Mouse (Mus musculus): ENCODE measurements around the gene Lrrc47. TPM values are rescaled to one million over a fixed set of nuclear protein-coding genes. Genes with fewer than 3 reads are reported as not detected.

Lrrc47 gene
- polyA plus RNA-seq, 1 experiment from 2014 or later = 9.2 TPM

- 69% methylated on average over 7 of the region's 7 CpGs for WGBS
- no peak overlapping the region for H3K4me2 ChIP-seq (ENCODE audit: low read length)
- no peaks in the 10 kb centered on the region for H3K9me3 ChIP-seq (replicated peaks; ENCODE audit: control insufficient read depth, low read length)
- no peak for ATAC-seq
- peaks cover 77% of the 10 kb centered on the region for H3K36me3 ChIP-seq (ENCODE audit: control insufficient read depth, insufficient read depth, low read length)
- H3K4me3 ChIP-seq (ENCODE audit: low read depth, low read length) = no peak overlapping the region
- no peaks in the 10 kb centered on the region for H3K27me3 ChIP-seq (replicated peaks; ENCODE audit: control insufficient read depth, insufficient read depth, low read length)
- H3K27ac ChIP-seq (ENCODE audit: low read depth, low read length) = no peak overlapping the region
- DNase-seq (ENCODE audit: low spot score) = no peak
- H3K4me1 ChIP-seq (ENCODE audit: control insufficient read depth, insufficient read depth, low read length) = no peaks in the 10 kb centered on the region
- no peak overlapping the region for H3K9ac ChIP-seq (ENCODE audit: low read length)
Measured at GRCm38 (mm10) chr4:154019571-154019970, 8.0 kb downstream of the Lrrc47 start.

GRCm38 (mm10) chr4:154021432-154021831 is 9.9 kb downstream of the Lrrc47 start:
- H3K27ac ChIP-seq (ENCODE audit: low read depth, low read length) = no peak overlapping the region
- no peak overlapping the region for H3K4me3 ChIP-seq (ENCODE audit: low read depth, low read length)
- no peak overlapping the region for H3K9ac ChIP-seq (ENCODE audit: low read length)
- H3K4me2 ChIP-seq (ENCODE audit: low read length) = no peak overlapping the region
- no peaks in the 10 kb centered on the region for H3K9me3 ChIP-seq (replicated peaks; ENCODE audit: control insufficient read depth, low read length)
- no peak for DNase-seq (ENCODE audit: low spot score)
- WGBS = 92% methylated on average over 9 of the region's 9 CpGs
- no peak for ATAC-seq
- H3K4me1 ChIP-seq (ENCODE audit: control insufficient read depth, insufficient read depth, low read length) = no peaks in the 10 kb centered on the region
- peaks cover 7% of the 10 kb centered on the region; the same call in 1 of the 2 replicates for H3K27me3 ChIP-seq (replicated peaks; ENCODE audit: control insufficient read depth, insufficient read depth, low read length)
- peaks cover 59% of the 10 kb centered on the region for H3K36me3 ChIP-seq (ENCODE audit: control insufficient read depth, insufficient read depth, low read length)

GRCm38 (mm10) chr4:154022407-154022806 is 10.9 kb downstream of the Lrrc47 start:
- Histone ChIP-seq H3K27ac (ENCODE audit: low read depth, low read length) (no peak overlapping the region), H3K4me3 (ENCODE audit: low read depth, low read length) (no peak overlapping the region), H3K4me2 (ENCODE audit: low read length) (no peak overlapping the region), H3K4me1 (ENCODE audit: control insufficient read depth, insufficient read depth, low read length) (no peaks in the 10 kb centered on the region), H3K9me3 (replicated peaks; ENCODE audit: control insufficient read depth, low read length) (no peaks in the 10 kb centered on the region), H3K36me3 (ENCODE audit: control insufficient read depth, insufficient read depth, low read length) (peaks cover 49% of the 10 kb centered on the region), H3K9ac (ENCODE audit: low read length) (no peak overlapping the region), H3K27me3 (replicated peaks; ENCODE audit: control insufficient read depth, insufficient read depth, low read length) (peaks cover 7% of the 10 kb centered on the region; the same call in 1 of the 2 replicates)
- ATAC-seq = no peak
- WGBS = 76% methylated on average over 4 of the region's 4 CpGs
- DNase-seq (ENCODE audit: low spot score) = no peak

GRCm38 (mm10) chr4:154022844-154023243 is 11.3 kb downstream of the Lrrc47 start:
- peaks cover 7% of the 10 kb centered on the region; the same call in 1 of the 2 replicates for H3K27me3 ChIP-seq (replicated peaks; ENCODE audit: control insufficient read depth, insufficient read depth, low read length)
- no peak for ATAC-seq
- no peak overlapping the region for H3K27ac ChIP-seq (ENCODE audit: low read depth, low read length)
- H3K4me1 ChIP-seq (ENCODE audit: control insufficient read depth, insufficient read depth, low read length) = no peaks in the 10 kb centered on the region
- H3K36me3 ChIP-seq (ENCODE audit: control insufficient read depth, insufficient read depth, low read length) = peaks cover 47% of the 10 kb centered on the region
- 28% methylated on average over 4 of the region's 4 CpGs for WGBS
- H3K9me3 ChIP-seq (replicated peaks; ENCODE audit: control insufficient read depth, low read length) = no peaks in the 10 kb centered on the region
- no peak overlapping the region for H3K4me3 ChIP-seq (ENCODE audit: low read depth, low read length)
- no peak overlapping the region for H3K4me2 ChIP-seq (ENCODE audit: low read length)
- no peak for DNase-seq (ENCODE audit: low spot score)
- H3K9ac ChIP-seq (ENCODE audit: low read length) = no peak overlapping the region

GRCm38 (mm10) chr4:154023754-154024601 is 12.4 kb downstream of the Lrrc47 start:
- no peak overlapping the region for H3K9ac ChIP-seq (ENCODE audit: low read length)

DNA sequence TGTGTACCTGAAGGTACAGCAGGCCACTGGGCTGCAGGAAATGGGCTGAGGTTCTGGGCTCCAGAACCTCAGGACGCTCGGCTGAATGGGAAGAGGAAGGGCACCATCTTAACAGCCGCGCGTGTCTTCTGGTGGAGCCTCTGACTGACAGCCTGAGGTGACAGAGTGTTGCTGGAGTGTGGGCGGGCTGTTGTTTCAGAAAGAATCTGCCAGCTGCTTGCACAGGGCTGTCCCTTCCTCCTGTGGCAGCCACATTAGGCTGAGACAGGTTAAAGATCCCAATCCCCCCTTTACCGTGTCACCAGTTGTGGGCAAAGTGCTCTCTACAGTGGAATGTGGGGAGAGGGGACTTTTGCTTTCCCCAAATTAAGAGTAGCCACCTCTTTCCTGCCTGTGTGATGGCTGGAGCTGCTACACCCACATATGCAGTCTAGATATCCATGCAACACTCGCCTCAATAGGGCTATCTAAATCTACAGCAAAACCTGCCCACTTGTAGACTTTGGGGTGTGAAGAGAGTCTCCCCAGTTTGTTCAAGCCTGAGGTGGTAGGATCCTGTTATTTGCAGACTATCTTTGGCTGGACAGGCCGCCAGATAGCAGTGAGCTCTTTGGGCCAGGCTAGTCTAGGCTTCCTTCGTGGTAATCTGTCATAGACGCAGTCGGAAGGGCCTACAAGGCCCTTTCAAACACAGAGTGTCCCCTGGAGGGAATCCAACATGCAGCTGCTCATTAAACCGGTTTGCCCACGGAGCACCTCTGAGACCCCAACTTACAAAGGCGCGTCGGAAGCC is 13.4 kb downstream of the Lrrc47 start:
- H3K27me3 ChIP-seq (replicated peaks; ENCODE audit: control insufficient read depth, insufficient read depth, low read length) = peaks cover 7% of the 10 kb centered on the region; the same call in 1 of the 2 replicates
- H3K9ac ChIP-seq (ENCODE audit: low read length) = no peak overlapping the region
- no peak overlapping the region for H3K27ac ChIP-seq (ENCODE audit: low read depth, low read length)
- no peaks in the 10 kb centered on the region for H3K9me3 ChIP-seq (replicated peaks; ENCODE audit: control insufficient read depth, low read length)
- no peak overlapping the region; the same call in 1 of the 2 replicates for H3K4me2 ChIP-seq (ENCODE audit: low read length)
- peak; percentile 16 for DNase-seq (ENCODE audit: low spot score)
- no peak for ATAC-seq
- no peak overlapping the region for H3K4me3 ChIP-seq (ENCODE audit: low read depth, low read length)
- no peaks in the 10 kb centered on the region for H3K4me1 ChIP-seq (ENCODE audit: control insufficient read depth, insufficient read depth, low read length)
- 39% methylated on average over 17 of the region's 17 CpGs for WGBS
- peaks cover 26% of the 10 kb centered on the region for H3K36me3 ChIP-seq (ENCODE audit: control insufficient read depth, insufficient read depth, low read length)

More at GRCm38 (mm10) chr4:154023754-154024601, 12.4 kb downstream of the Lrrc47 start:
- Histone ChIP-seq H3K4me3 (ENCODE audit: low read depth, low read length) (no peak overlapping the region), H3K4me1 (ENCODE audit: control insufficient read depth, insufficient read depth, low read length) (no peaks in the 10 kb centered on the region), H3K27ac (ENCODE audit: low read depth, low read length) (no peak overlapping the region), H3K9me3 (replicated peaks; ENCODE audit: control insufficient read depth, low read length) (no peaks in the 10 kb centered on the region), H3K36me3 (ENCODE audit: control insufficient read depth, insufficient read depth, low read length) (peaks cover 36% of the 10 kb centered on the region), H3K4me2 (ENCODE audit: low read length) (no peak overlapping the region), H3K27me3 (replicated peaks; ENCODE audit: control insufficient read depth, insufficient read depth, low read length) (peaks cover 7% of the 10 kb centered on the region; the same call in 1 of the 2 replicates)
- no peak for DNase-seq (ENCODE audit: low spot score)
- ATAC-seq = no peak
- WGBS = 33% methylated on average over 8 of the region's 8 CpGs

DNA sequence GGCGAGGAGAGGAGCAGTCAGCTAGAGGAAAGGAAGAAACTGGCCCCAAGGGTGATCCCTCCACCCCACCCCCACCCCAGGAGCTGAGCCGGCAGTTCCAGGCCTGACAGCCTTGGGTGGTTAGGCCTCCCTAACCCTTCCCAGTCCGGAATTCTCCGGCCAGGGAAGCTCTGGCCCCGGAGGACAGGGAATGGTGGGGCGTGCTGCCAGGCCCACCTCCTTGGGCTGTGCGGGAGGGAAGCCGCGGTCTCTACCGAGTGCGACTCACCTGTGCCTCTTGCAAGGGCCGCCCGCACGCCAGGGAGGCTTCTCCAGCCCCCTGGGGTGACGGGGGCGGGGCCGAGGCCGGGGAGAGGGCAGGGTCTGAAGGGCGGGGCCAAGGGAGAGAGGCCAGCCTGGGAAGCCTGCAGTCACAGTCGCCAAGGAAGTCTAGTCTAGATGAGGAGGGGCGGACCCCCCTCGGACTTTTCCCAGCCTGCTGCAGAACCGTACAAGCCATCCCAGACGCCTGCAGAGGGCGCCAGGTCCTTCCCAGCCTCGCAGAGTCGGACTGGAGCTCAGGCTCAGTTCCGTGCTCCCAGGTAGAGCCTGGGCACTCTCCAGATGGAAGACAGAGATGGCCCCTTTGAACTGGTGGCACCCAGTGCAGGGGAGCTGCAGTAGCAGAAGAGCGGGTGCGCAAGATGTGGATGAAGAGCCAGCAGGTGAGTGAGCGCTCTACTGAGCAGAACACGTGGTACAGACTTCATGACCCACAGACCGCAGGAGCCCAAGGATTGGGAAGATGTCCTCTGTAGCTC is 14.3 kb downstream of the Lrrc47 start, which contains the start of gene Smim1:
Smim1 (minus strand) TSS at position 590 of the 800 bp plus-strand sequence.
- DNase-seq (ENCODE audit: low spot score) (peak; percentile 47), ATAC-seq (peak; percentile 45)
- peaks cover 7% of the 10 kb centered on the region; the same call in 1 of the 2 replicates for H3K27me3 ChIP-seq (replicated peaks; ENCODE audit: control insufficient read depth, insufficient read depth, low read length)
- H3K4me2 ChIP-seq (ENCODE audit: low read length) = peak within 1 kb of the TSS; percentile 40
- 3% methylated on average over 31 of the region's 33 CpGs for WGBS
- no peaks in the 10 kb centered on the region for H3K9me3 ChIP-seq (replicated peaks; ENCODE audit: control insufficient read depth, low read length)
- peaks cover 17% of the 10 kb centered on the region for H3K36me3 ChIP-seq (ENCODE audit: control insufficient read depth, insufficient read depth, low read length)
- no peak within 1 kb of the TSS for H3K27ac ChIP-seq (ENCODE audit: low read depth, low read length)
- no peaks in the 10 kb centered on the region for H3K4me1 ChIP-seq (ENCODE audit: control insufficient read depth, insufficient read depth, low read length)
- H3K4me3 ChIP-seq (ENCODE audit: low read depth, low read length) = peak within 1 kb of the TSS; percentile 16
- peak within 1 kb of the TSS; percentile 37 for H3K9ac ChIP-seq (ENCODE audit: low read length)

DNA sequence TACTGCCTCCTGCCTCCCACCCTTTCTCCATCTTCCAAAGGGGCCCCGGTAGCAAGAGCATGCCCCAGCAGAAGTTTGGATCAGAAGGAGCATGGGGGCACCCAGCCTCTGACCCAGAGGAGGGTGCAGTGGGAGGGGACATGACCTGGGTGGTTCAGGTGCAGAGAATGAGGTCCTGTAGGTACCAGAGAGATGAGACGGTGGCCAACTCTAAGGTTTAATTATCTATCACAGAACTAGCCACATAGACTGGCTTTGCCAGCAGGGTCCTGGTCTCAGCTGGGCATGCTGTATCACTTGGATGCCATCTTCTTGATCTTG is 14.9 kb downstream of the Lrrc47 start:
- no peak overlapping the region for H3K4me3 ChIP-seq (ENCODE audit: low read depth, low read length)
- no peak overlapping the region for H3K9ac ChIP-seq (ENCODE audit: low read length)
- H3K4me1 ChIP-seq (ENCODE audit: control insufficient read depth, insufficient read depth, low read length) = no peaks in the 10 kb centered on the region
- DNase-seq (ENCODE audit: low spot score) = no peak
- WGBS = 43% methylated on average over 2 of the region's 2 CpGs
- H3K27ac ChIP-seq (ENCODE audit: low read depth, low read length) = no peak overlapping the region
- peaks cover 7% of the 10 kb centered on the region; the same call in 1 of the 2 replicates for H3K27me3 ChIP-seq (replicated peaks; ENCODE audit: control insufficient read depth, insufficient read depth, low read length)
- H3K9me3 ChIP-seq (replicated peaks; ENCODE audit: control insufficient read depth, low read length) = no peaks in the 10 kb centered on the region
- H3K4me2 ChIP-seq (ENCODE audit: low read length) = peak overlapping the region; percentile 40; the same call in 1 of the 2 replicates
- no peak for ATAC-seq
- peaks cover 12% of the 10 kb centered on the region for H3K36me3 ChIP-seq (ENCODE audit: control insufficient read depth, insufficient read depth, low read length)
